Mouse (Mus musculus) cerebellum, adult 2 months (tissue): ENCODE data around the gene B3gnt9.
A peak's percentile ranks its signal among the peaks of the same experiment; 100 is the strongest.

Source experiments
- CTCF ChIP-seq: fragments of 200-500 bp; IDR thresholded peaks from 2 replicates; pipeline ENCODE4 v1.5.1; 2011; ENCODE audit warnings: low read depth, mild to moderate bottlenecking, control low read depth, low read length, moderate library complexity, borderline replicate concordance; ENCODE audit not compliant: insufficient read depth
- POLR2A ChIP-seq: fragments of 200-500 bp; IDR thresholded peaks from 2 replicates; pipeline ENCODE4 v1.6.1; 2011; ENCODE audit warnings: low read length, control low read depth, borderline replicate concordance; ENCODE audit not compliant: insufficient read depth

- peak; percentile 80 for TF ChIP-seq CTCF
- no peak for TF ChIP-seq POLR2A
Observed at GRCm38 (mm10) chr8:105259721-105260320, 4.9 kb upstream of the B3gnt9 start.
